Mouse (Mus musculus): ENCODE results near the gene Atp2a1. TPM values are rescaled to one million over a fixed set of nuclear protein-coding genes. Genes with fewer than 3 reads are reported as not detected.

Gene Atp2a1
- total RNA-seq, 2 experiments from 2014 or later = 0.77 to 0.82 TPM

DNA sequence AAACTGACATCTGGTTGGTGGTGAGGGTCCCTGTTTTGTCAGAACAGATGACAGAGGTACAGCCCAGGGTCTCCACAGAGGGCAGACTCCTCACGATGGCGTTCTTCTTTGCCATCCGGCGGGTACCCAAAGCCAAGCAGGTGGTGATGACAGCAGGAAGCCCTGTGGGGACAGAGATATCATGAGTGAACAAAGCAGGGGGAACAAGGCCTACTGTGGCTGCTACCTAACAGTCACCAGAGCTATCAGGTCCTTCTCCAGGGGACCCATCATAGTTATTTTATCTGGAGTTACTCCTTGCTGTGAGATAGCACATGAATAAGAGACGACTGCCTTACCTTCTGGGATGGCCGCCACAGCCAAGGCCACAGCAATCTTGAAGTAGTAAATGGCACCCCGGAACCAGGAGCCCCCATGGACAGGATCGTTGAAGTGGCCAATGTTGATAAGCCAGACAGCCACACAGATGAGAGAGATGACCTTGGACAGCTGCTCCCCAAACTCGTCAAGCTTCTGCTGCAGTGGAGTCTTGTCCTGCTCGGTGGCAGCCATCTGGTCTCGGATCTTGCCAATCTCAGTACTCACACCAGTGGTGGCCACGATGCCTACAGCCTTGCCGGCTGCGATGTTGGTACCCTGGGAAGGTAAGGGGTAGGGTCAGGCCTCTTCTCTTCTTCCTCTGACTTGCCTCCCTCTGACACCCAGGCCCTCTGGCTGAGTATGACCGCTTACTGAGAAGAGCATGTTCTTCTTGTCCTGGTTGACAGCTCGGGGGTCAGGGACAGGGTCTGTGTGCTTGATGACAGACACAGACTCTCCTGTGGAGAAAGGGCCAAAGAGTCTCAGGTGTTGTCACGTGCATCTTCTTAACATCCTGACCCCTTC, 6.3 kb downstream of the Atp2a1 start:
- intact Hi-C loops (cut with DNase I) = no loop called here
- DNase-seq = no peak

DNA sequence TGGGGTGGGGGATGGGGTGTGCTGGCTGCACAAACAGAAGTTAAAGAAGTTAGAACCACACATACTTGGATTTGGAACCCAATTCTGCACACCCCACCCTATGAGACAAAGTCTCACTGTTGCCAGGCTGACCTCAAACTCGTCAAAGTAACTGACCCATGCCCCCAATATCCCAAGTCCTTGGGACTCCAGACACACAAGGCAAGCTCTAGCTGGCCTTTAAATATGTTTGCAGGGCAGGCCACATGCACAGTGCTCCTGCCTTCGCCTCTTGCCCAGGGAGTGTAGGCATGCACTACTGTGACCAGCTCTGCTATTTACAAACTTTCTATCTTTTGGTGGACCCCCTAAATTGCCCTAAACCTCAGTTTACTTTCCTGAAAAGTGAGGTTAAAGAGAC, 7.7 kb downstream of the Atp2a1 start:
- no peak for DNase-seq
- intact Hi-C loops (cut with DNase I) = no loop called here

DNA sequence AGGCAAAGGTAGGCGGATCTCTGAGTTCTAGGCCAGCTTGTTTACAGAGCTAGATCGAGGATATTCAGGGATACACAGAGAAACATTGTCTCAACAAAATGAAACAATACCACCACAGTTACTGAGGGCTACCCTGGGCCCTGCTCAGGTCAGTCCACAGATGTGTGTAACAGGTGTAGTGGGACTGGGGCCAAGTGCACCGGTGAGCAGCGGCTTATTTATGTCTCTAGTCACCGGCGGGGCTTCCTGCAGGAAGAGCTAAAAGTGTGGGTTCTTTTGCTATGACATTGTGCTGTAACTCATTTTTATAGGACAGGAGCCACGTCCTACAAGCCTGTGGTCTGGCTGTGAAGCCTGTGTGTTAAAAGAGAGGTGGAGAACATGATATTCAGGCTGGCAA, 9.0 kb downstream of the Atp2a1 start:
- DNase-seq = no peak
- intact Hi-C loops (cut with DNase I) = no loop called here

DNA sequence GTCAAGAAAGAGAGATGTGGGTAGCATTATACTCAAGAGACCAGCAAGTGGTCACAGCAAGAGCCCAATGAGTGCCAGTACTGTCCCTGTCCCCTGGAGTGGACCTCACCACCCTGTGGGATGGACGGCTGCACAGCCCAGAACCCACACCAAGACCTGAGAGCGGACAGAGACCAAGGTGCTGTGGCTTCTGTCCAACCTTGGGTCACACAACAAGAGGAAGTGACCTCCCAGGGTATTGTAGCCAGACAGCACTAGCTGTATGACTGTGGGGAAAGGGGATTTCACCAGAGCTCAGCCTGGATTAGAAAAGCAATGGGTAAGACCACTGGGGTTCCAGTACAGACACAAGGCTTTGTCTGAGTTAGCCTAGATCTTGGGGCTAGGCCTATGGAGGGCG, 10.7 kb downstream of the Atp2a1 start:
- DNase-seq = no peak
- intact Hi-C loops (cut with DNase I) = no loop called here

DNA sequence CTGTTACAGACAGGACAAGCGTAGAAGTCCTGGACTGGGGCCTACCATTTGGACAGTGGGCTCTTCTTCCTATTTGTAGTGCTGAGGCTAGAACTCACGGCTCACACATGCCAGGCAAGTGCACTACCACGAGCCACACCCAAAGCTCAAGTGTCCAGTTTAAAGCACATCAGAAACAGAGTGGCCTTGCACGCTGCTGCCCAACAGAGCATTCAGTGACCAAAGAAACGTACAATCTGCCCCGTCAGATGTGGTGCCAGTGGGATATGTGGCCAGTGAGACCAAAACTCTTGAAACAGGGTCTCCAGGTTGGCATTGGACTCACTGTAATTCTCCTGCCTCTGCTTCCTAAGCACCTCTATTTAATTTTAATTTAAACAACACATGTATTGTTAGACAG, 12.3 kb downstream of the Atp2a1 start:
- DNase-seq = no peak
- intact Hi-C loops (cut with DNase I) = no loop called here

DNA sequence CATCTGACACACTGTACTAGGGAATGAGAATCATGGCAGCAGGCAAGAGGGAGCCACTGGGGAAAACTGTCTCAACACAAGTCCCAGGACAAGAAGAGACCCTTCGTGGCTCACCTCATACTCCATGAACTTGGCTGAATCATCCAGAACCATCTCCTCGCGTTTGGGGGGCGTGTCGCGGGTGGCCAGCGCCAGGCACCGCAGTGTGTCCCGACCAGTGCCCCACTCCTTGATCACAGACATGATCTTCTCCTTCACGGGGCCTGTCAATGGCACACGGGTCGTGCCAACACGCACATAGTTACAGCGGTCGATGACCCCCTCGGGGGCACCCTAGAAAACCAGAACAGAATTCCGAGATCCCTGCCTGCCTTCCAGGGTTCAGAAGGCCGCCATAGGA, 12.9 kb downstream of the Atp2a1 start:
- intact Hi-C loops (cut with DNase I) = no loop called here
- DNase-seq = no peak

DNA sequence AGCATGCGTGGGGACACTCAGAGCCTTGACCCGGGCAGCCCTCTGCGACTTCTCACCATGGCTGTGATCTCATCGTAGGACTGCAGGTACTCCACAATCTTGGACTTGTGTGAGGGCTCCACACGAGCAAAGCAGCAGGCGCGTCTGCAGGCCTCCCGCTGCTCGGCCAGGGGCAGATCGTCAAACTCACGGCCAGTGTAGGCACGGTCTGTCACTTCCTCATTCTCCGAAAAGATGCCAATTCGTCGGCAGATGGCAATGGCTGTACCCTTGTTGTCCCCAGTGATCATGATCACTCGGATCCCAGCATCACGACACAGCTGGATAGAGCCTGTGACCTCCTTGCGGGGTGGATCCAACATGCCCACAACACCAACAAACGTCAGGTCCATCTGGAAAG, 14.4 kb downstream of the Atp2a1 start:
- no peak for DNase-seq
- intact Hi-C loops (cut with DNase I) = no loop called here

DNA sequence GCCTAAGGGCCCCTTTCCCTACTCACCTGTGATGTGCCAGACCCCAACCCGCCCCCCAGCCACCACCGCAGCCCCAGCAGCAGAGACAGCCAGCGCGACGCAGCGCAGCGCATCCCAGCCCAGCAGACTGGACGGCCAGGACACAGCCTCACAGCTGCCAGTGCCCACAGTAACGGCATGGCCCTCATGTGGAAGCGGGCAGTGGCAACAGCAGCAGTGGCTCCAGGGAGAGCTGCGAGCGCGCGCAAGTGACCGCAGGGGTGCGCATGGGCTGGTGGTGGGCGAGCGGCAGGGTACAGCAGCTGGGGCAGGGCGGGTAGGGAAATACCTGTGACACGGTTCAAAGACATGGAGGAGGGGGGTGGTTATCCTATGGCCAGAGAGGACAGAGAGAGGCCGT, 16.7 kb downstream of the Atp2a1 start:
- DNase-seq = no peak
- intact Hi-C loops (cut with DNase I) = no loop called here

DNA sequence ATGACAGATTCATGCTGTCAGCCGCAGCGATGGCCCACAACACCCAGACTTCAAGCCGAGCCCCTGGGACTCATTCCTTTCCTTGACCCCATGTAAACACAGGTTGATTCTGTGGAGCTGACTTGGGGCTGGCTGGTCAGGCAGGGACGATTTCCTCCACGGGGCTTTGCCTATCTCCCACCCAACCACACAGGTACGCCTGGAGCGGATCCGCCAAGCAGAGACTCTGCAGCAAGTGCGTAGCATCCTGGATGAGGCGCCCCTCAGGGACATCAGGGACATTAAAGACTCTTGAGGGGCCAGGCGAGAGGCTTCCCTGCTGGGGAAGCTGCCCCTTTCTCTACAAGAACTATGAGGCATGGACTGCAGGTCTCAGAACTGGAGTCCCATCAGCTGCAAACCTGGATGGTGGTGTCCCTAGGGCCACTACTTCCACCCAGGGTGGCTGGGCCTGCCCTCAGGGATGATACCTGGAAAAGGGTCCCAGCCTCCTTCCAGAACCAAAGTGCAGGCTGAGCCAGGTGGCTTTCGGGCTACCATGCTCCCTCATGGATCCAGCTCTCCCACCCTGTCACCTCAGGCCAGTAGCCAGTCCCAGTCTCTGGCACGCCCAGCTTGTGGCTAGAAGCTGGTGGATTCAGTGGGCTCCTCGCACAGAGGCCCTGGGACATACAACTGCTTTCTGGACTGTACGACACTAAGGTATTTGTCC, 17.6 kb downstream of the Atp2a1 start:
- intact Hi-C loops (cut with DNase I) = no loop called here
- DNase-seq = no peak

DNA sequence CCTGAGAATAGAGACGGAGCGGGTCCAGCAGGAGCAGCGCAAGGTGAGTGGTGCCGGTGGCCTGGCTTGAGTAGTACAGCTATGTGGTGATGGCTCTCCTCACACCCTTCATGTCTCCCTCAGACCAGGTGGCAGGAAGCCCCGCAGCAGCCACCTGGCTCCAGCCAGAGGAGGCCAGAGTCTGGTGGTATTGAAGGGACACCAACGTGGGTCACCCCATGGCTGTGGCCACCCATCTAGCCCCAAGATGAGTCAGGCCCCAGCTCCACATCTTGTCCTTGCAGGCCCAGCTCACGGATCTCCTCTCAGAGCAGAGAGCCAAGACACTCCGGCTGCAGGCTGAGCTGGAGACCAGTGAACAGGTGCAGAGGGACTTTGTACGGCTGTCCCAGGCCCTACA, 18.4 kb downstream of the Atp2a1 start:
- no peak for DNase-seq
- intact Hi-C loops (cut with DNase I) = no loop called here

DNA sequence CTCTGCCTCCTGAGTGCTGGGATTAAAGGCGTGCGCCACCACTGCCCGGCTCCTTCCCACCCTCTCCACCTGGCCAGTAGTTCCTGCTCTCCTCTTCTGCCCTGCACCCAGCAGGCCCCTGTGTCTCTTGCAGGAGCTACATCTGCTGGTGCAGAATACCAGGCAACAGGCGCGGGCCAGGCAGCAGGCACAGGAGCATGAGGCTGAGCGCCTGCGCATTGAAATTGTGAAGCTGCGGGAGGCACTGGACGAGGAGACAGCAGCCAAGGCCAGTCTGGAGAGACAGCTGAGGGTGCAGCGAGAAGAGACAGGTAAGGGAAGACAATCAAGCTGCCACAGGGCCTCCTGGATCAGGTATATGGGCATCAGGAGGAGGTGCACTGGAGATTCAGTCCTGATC, 18.9 kb downstream of the Atp2a1 start:
- intact Hi-C loops (cut with DNase I) = no loop called here

DNA sequence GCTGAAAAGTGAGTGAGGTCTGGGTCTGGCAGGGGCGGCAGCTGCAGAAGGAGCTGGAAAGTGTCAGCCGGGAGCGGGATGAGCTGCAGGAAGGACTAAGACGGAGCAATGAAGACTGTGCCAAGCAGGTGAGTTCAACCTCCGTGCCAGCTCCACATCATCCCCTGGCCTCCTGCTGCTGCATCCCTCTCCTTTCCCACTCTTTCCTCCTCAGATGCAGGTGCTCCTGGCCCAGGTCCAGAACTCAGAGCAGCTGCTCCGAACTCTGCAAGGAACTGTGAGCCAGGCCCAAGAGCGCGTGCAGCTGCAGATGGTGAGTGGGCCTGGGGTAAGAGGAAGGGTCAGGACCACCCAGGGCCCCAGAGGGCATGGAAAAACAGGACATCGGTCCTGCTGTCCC, 22.8 kb downstream of the Atp2a1 start:
- DNase-seq = no peak
- intact Hi-C loops (cut with DNase I) = no loop called here

More for the DNA sequence above, 18.9 kb downstream of the Atp2a1 start:
- DNase-seq = no peak

DNA sequence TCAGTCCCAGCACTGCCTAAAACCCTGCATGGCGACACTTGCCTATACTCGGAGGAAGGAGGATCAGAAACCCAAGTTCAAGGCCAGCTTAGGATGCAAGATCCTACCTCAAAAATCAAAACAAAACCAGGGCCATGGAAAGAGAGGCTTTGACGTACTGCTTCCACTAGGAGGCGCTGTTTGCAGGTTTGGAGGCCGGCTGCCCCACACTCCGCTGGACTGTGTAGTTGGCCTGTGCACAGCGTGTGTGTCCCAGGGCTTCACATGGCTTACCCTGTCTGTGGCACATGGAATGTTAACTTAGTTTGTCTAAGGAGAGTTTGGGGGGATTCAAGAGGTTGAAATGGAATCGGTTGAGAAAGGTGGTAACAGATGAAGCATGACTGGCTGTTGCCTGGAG, 26.1 kb downstream of the Atp2a1 start:
- intact Hi-C loops (cut with DNase I) = loop anchor here (2.0 kb wide), 2 partner anchors 26 to 90 kb away; partner anchors contain the start of gene Atp2a1
- peak; percentile 71 to 86 for DNase-seq

DNA sequence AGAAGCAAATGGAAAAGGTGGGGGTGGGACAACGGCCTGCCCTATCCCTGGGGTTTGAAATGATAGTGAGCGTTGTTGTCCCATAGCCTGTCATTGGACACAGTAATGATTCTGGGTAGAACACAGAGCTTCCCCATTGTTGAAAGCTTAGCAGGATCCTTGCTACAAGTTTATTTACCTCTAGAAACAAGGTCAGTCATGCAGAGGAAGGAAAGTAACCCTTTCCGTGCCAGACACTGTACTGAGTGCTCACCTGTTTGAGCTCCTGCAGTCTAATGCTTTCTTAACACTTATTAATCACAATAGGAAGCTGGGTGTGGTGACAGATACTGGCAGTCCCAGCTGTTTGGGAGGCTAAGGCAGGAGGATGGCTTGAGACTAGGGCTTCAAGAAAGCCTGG, 27.1 kb downstream of the Atp2a1 start:
- intact Hi-C loops (cut with DNase I) = loop anchor here (2.0 kb wide), 2 partner anchors 27 to 91 kb away; partner anchors contain the start of gene Atp2a1
- DNase-seq = no peak

DNA sequence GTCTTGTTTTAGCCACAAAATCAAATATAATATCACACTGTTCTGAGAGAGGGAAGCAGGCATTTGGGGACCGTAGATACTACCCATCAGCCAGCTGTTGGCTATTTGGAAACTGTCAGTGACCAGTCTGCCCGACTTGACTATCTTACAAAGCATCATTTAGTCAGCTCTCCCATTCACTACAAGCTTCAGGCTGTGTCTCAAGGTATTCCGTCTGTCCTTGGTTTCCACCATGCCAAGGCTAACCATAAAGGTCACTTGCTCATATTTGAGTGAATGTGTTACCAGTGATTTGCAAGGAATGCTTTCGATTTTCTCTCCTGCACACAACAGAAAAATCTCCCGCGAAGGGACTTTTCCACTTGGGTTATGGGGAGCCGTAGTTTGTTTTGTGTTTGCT, 28.2 kb downstream of the Atp2a1 start:
- intact Hi-C loops (cut with DNase I) = no loop called here
- DNase-seq = no peak

DNA sequence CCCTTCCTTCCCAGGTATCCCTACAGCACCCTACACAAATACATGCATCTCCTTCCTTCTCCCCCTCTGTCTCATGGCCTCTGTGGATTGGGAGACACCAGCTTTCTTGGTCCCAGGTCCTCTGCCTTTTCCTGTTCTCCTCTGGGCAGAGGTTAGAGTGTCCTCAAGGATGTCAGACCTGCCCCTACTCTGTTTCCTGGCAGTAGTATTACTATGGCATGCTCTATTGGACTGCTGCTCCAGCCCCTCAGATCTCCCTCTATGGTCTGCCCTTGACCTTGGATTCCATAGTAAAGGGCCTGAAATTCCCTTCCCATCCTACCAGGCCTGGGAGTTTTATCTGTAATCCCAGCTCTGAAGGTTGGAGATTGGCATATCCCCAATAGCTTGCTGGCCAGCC, 32.7 kb downstream of the Atp2a1 start:
- no peak for DNase-seq
- intact Hi-C loops (cut with DNase I) = no loop called here

DNA sequence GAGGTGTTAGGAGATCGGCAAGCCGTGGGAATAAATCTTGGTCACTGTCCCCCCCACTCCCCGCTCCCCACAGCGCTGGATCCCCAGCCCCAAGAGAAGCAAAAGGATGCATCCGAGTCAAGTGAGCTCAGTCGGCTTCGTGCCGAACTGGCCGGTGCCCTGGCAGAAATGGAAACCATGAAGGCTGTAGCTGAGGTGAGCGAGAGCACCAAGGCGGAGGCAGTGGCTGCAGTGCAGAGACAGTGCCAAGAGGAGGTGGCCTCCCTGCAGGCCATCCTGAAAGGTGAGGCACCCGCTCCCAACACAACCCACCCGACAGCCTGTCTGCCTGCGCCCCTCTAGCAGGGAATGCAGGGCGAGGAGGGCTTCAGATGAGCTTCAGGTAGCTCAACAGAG, 33.4 kb downstream of the Atp2a1 start:
- no peak for DNase-seq
- intact Hi-C loops (cut with DNase I) = no loop called here

DNA sequence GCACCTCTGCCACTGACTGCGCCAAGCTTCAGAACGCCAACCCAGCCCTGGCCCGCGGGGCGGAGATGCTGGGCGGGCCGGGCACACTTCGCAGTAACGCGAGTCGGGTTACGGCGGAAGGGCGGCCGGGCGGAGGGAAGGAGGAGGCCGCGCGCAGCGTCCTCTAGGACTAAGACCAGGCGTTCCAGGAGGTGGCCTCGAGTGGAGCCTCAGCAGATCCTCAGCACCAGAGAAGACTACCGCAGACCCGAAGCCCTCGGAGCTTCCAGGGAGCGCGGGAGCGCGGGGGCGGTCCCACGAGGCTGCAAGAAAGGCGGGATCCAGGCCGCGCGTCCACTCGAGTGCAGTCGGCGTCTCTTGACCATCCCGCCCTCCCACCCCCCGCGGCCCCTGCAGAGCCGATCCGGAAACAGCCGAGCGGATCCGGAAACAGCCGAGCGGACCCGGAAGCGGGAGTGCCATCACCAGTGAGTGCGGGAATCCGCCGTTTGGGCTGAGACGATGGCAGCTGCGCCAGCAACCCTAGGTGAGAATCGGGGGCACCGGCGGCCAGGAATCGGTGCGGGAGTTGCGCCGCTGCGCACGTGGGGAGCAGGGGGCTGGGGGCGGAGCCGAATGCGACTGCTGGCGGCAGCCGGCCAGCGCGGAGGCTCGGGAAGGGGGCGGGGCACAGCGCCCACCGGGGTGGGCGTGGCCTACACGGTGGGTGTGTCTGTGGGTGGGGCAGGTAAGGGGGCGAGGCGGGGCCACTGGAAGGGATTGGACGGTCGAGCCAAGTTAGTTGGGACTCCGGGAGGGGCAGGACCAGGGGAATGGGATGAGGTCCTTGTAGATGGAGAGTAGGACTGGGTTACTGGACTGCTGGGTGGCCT, 34.0 kb downstream of the Atp2a1 start, which contains the start of gene Rabep2:
TSS of gene Rabep2 (plus strand) at position 129 of the 872 bp plus-strand sequence.
- peak; percentile 96 to 98 for DNase-seq
- intact Hi-C loops (cut with DNase I) = no loop called here

DNA sequence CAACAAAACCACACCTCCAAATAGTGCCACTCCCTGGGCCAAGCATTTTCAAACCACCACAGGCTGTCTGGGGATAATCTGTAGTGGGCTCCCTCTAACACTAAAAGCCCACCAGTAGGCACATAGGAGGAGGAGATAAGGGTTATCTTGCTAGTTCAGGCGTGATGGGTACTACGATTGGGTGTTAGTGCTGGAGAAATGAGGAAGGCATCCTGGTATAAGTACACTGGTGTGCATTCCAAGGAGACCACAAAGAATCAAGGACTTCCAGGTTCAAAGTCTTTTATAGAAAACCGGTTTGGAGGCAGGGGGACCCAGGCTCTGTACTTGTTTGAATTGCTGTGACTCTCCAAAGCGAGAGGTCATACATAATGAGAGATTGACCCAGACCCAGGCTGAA, 34.8 kb downstream of the Atp2a1 start:
- no peak for DNase-seq
- intact Hi-C loops (cut with DNase I) = no loop called here

DNA sequence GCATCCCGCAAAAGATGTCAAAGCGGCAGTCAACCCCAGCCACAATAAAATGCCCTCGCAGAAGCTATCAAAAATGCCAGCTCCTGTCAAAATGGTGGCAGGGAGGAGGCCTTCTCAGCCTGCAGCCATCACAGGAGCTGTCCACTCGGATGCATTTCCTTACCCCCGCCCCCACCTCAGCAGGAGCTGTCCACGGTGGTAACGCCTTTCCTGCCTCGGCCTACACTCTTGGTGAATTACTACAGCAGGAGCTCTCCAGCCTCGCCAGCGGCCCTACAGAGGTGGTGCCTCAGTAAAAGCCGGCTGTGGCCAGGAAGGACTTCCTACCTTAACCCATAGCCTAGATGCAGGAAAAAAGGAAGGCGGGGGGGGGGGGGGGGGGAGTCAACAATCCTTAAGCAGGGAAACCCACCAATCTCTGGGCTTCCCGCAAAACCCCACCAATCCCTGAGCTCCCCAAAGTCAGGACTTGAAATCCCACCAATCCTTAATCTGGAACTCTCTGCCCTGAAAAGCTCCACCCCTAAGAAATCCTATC, 35.5 kb downstream of the Atp2a1 start:
- intact Hi-C loops (cut with DNase I) = no loop called here
- no peak for DNase-seq

DNA sequence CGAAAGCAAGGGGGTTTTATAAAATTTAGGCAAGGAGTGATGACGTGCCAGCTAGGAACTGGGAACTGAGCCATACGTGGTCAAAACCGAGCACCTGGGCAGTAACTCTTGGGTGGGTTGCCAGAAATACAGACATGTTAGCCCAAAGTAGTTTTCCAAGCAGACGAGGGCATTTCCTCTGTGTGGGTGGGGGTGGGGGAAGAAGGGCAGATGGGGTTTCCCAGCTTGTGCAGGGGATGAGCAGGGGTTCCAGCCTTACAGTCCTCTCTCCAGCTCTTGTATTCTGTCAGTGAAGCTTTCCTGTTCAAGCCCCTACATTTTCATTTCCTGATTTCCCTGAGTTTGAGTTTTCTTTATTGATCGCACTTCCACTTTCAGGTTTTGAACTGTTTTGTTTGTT, 38.7 kb downstream of the Atp2a1 start:
- no peak for DNase-seq

More for the DNA sequence above, 38.7 kb downstream of the Atp2a1 start:
- intact Hi-C loops (cut with DNase I) = no loop called here

Data from heart, postnatal 10 days (tissue).